In genomic region chr17:62741020-62741419, GRCm38 (mm10) we compare ENCODE assay signal across 16 mouse cellular contexts.
"Had no signal": no experiment of that assay in that cellular context is flagged by ENCODE, and none has a peak within 500 bp of the region (broad histone marks: within the 10 kb centered on the region; RNA-seq: fewer than 3 reads in every experiment).

No protein-coding gene starts in this region.

- DNase-seq: liver, postnatal 0 days; lung, adult 2 months; lung, postnatal 10 days; right cerebral cortex, postnatal 14 days; thymus, adult 2 months; thymus, postnatal 25 days; thymus, postnatal 4 days had no signal

- H3K9me3 ChIP-seq: lung, embryonic 15.5 days; midbrain, embryonic 15.5 days; neural tube, embryonic 12.5 days; stomach, embryonic 15.5 days had no signal

- H3K4me2 ChIP-seq: lung, embryonic 15.5 days; midbrain, embryonic 11.5 days; midbrain, embryonic 13.5 days; midbrain, embryonic 15.5 days; neural tube, embryonic 12.5 days; stomach, embryonic 15.5 days had no signal

- H3K9ac ChIP-seq: liver, postnatal 0 days; lung, embryonic 15.5 days; midbrain, embryonic 13.5 days; midbrain, embryonic 15.5 days; neural tube, embryonic 12.5 days; stomach, embryonic 15.5 days had no signal

- ATAC-seq: liver, postnatal 0 days; midbrain, embryonic 15.5 days had no signal

- H3K4me3 ChIP-seq: lung, embryonic 15.5 days; megakaryocyte, embryonic 14.5 days; midbrain, embryonic 13.5 days; midbrain, embryonic 15.5 days; neural tube, embryonic 12.5 days; stomach, embryonic 15.5 days had no signal

- H3K4me1 ChIP-seq: lung, embryonic 15.5 days; megakaryocyte, embryonic 14.5 days had no signal

- H3K27me3 ChIP-seq: lung, embryonic 15.5 days; megakaryocyte, embryonic 14.5 days; midbrain, embryonic 13.5 days; midbrain, embryonic 15.5 days; neural tube, embryonic 12.5 days; stomach, embryonic 15.5 days had no signal

- H3K36me3 ChIP-seq: lung, embryonic 15.5 days; midbrain, embryonic 13.5 days; midbrain, embryonic 15.5 days; neural tube, embryonic 12.5 days; stomach, embryonic 15.5 days had no signal

- H3K27ac ChIP-seq: lung, embryonic 15.5 days; macrophage; midbrain, embryonic 13.5 days; midbrain, embryonic 15.5 days; neural tube, embryonic 12.5 days; stomach, embryonic 15.5 days; stomach, postnatal 0 days had no signal
